Comparison of ENCODE assay signal across 14 mouse cellular contexts in the genomic region with DNA sequence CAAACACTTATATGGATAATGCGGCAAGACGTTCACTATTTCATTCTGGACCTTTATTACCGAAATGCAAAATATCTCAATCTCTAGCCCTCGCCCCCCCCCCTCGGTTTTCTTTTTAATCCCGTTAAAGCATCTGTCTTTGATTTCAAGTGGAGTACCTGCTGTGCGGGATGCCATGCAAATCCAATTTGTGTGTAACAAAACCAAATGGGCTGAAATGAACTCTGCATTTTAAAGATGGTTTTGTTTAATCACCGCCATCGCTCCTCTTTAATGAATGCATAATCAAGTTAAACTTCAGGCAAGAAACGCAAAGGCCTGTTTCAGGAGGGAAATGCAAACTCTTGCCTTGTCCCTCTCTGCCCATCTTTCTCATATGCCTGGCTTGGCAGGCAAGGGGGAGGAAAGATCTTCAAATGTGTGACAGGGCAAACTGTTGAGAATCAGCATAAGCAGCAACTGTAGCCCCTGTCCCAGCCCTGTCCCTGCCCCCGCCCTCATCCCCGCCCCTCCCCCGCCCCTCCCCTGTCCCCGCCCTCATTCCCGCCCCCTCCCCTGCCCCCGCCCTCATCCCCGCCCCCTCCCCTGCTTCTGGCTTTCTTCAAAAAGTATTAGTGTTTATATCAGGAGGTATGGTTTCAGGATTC.
A peak's percentile ranks its signal among the peaks of the same experiment; 100 is the strongest.
DNase-seq lines count a peak whose midpoint lies in the region; ATAC-seq and TF ChIP-seq lines count a peak whose summit lies in the region.
"Had no signal": no experiment of that assay in that cellular context is flagged by ENCODE, and none has a peak within 500 bp of the region (broad histone marks: within the 10 kb centered on the region; RNA-seq: fewer than 3 reads in every experiment).

No protein-coding gene starts in this region.

- no peaks in the 10 kb centered on the region for H3K9me3 ChIP-seq in hindbrain, embryonic 10.5 days
- no peaks in the 10 kb centered on the region for H3K9me3 ChIP-seq in midbrain, embryonic 11.5 days (ENCODE audit: control insufficient read depth, low read length)
- no peaks in the 10 kb centered on the region for H3K9me3 ChIP-seq in lung, postnatal 0 days (ENCODE audit: low read length)

- H3K4me2 ChIP-seq in midbrain, embryonic 11.5 days: peak overlapping the region; percentile 33
- no peak overlapping the region for H3K4me2 ChIP-seq in lung, postnatal 0 days (replicated peaks; ENCODE audit: low read depth, low read length)

- TF ChIP-seq CTCF in lung, postnatal 0 days (IDR thresholded peaks at IDR 0.05): no peak

- DNase-seq in left cerebral cortex, postnatal 4 days: peak; percentile 13
- DNase-seq in left cerebral cortex, adult 9 months (ENCODE audit: low spot score in 2 of 2): no peak
- DNase-seq in hindbrain, embryonic 10.5 days (ENCODE audit: low spot score): no peak
- DNase-seq in midbrain, embryonic 11.5 days (ENCODE audit: low spot score, missing footprints): peak; percentile 92
- no peak for DNase-seq in lung, postnatal 0 days (ENCODE audit: low spot score)
- DNase-seq in kidney, postnatal 25 days: no peak
- no peak for DNase-seq in spleen, adult 12 weeks (ENCODE audit: low spot score)
- DNase-seq in layer of hippocampus, postnatal 25 days (ENCODE audit: extremely low spot score in 1 of 2, low spot score in 1 of 2): no peak
- DNase-seq: adrenal gland, postnatal 14 days; cerebellum, adult 2 months; heart, postnatal 10 days; kidney, adult 2 months; layer of hippocampus, adult 9-11 months had no signal

- H3K36me3 ChIP-seq in hindbrain, embryonic 10.5 days: no peaks in the 10 kb centered on the region
- no peaks in the 10 kb centered on the region for H3K36me3 ChIP-seq in midbrain, embryonic 11.5 days (ENCODE audit: control insufficient read depth, insufficient read depth, low read length)
- no peaks in the 10 kb centered on the region for H3K36me3 ChIP-seq in lung, postnatal 0 days (ENCODE audit: insufficient read depth, low read length)

- H3K9ac ChIP-seq in midbrain, embryonic 11.5 days (ENCODE audit: low read length): no peak overlapping the region
- no peak overlapping the region for H3K9ac ChIP-seq in lung, postnatal 0 days (replicated peaks; ENCODE audit: low read depth)

- H3K27me3 ChIP-seq in hindbrain, embryonic 10.5 days (ENCODE audit: insufficient read depth, poor library complexity, severe bottlenecking): no peaks in the 10 kb centered on the region
- H3K27me3 ChIP-seq in midbrain, embryonic 11.5 days (ENCODE audit: control insufficient read depth, insufficient read depth, low read length): no peaks in the 10 kb centered on the region
- no peaks in the 10 kb centered on the region for H3K27me3 ChIP-seq in lung, postnatal 0 days (replicated peaks; ENCODE audit: insufficient read depth, low read length)

- no peak overlapping the region for H3K27ac ChIP-seq in hindbrain, embryonic 10.5 days
- H3K27ac ChIP-seq in midbrain, embryonic 11.5 days (ENCODE audit: low read depth, low read length): no peak overlapping the region
- no peak overlapping the region for H3K27ac ChIP-seq in lung, postnatal 0 days (ENCODE audit: low read length)

- H3K4me3 ChIP-seq in hindbrain, embryonic 10.5 days: 0 out of 2 replicates have a peak overlapping the region, but pooled peaks have one; percentile 20
- peak overlapping the region; percentile 9; the same call in 1 of the 2 replicates for H3K4me3 ChIP-seq in midbrain, embryonic 11.5 days (ENCODE audit: low read depth, low read length)
- no peak overlapping the region for H3K4me3 ChIP-seq in lung, postnatal 0 days (ENCODE audit: low read depth, low read length)
- H3K4me3 ChIP-seq: erythroblast, embryonic 14.5 days had no signal

- WGBS in hindbrain, embryonic 10.5 days: 50% methylated on average over 15 of the region's 17 CpGs
- 27% methylated on average over 10 of the region's 17 CpGs for WGBS in midbrain, embryonic 11.5 days
- 68% methylated on average over 10 of the region's 17 CpGs for WGBS in lung, postnatal 0 days

- peaks cover 5% of the 10 kb centered on the region; the same call in 1 of the 2 replicates for H3K4me1 ChIP-seq in hindbrain, embryonic 10.5 days (replicated peaks)
- no peaks in the 10 kb centered on the region for H3K4me1 ChIP-seq in midbrain, embryonic 11.5 days (ENCODE audit: control insufficient read depth, insufficient read depth, low read length)
- H3K4me1 ChIP-seq in lung, postnatal 0 days (ENCODE audit: insufficient read depth, low read depth, low read length): no peaks in the 10 kb centered on the region

- ATAC-seq in midbrain, embryonic 11.5 days (ENCODE audit: low FRiP score): peak; percentile 87
- ATAC-seq in lung, postnatal 0 days: no peak

- TF ChIP-seq EP300 in lung, postnatal 0 days (IDR thresholded peaks at IDR 0.05): no peak

- intact Hi-C loops in left cerebral cortex, postnatal 4 days (cut with DNase I): no loop called here

Comparison
In these comparisons a context has a peak if more than half of its experiments do, and no peak if none do; other contexts are left out.
1. DNase-seq: peak in left cerebral cortex, postnatal 4 days (single experiment) and midbrain, embryonic 11.5 days (single experiment); none in left cerebral cortex, adult 9 months (0 of 2), hindbrain, embryonic 10.5 days (single experiment), lung, postnatal 0 days (single experiment), kidney, postnatal 25 days (0 of 2), spleen, adult 12 weeks (single experiment) and layer of hippocampus, postnatal 25 days (0 of 2).